Mouse (Mus musculus) right cerebral cortex, postnatal 10 days (tissue): ENCODE results near the gene Adgrb3.
"Not testable (repeated sequence)": the region's sequence is repeated elsewhere in the genome, so short reads cannot be mapped to it uniquely, and the experiment has no call there.

Experiments
- DNase-seq, 2 experiments: peaks; one replicate each; pipeline ENCODE4 v3.0.0; 2021; ENCODE audit warnings: low spot score in 2 of 2

Adgrb3 gene

GRCm38 (mm10) chr1:25526976-25527375 lies 302.5 kb downstream of the Adgrb3 start:
- no peak for DNase-seq

GRCm38 (mm10) chr1:25510321-25511055 lies 319.0 kb downstream of the Adgrb3 start:
- DNase-seq = no peak

DNA sequence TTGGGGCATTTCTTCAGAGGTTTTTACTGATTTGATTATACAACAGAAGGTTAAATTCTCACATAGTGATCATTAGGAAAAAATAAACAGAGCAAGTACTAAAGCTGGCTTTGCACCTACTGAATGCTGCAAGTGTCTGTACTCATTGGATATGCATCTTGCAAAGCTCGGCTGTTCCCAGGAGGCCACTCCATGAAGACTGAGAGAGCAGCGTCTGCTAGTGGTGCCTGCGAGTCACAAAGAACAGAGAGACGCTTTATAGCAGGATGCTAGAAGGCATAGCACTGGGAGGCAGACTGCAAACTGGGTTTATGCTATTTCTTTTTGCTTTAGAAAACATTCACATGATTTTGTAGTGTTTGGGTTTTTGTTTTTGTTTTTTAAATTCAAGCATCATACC lies 325.2 kb downstream of the Adgrb3 start:
- peak; percentile 84 to 89 for DNase-seq

DNA sequence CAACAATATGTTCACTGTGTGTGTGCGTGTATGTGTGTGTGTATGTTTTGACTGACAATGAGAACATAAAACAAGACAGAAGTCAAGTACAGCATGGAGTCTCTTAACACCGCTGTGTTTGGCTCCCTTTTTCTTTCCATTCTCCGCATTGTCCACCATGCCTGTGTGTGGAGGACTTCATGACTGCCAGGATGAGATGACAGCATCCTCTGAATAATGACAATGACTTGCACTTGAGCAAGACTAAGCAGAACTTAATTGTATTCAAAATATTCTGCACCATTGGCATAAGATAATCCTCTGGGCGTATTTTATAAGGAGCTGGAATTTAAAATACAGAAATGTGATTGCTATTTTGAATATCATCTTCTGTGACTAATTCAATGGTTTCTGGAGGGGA lies 326.0 kb downstream of the Adgrb3 start:
- no peak for DNase-seq

DNA sequence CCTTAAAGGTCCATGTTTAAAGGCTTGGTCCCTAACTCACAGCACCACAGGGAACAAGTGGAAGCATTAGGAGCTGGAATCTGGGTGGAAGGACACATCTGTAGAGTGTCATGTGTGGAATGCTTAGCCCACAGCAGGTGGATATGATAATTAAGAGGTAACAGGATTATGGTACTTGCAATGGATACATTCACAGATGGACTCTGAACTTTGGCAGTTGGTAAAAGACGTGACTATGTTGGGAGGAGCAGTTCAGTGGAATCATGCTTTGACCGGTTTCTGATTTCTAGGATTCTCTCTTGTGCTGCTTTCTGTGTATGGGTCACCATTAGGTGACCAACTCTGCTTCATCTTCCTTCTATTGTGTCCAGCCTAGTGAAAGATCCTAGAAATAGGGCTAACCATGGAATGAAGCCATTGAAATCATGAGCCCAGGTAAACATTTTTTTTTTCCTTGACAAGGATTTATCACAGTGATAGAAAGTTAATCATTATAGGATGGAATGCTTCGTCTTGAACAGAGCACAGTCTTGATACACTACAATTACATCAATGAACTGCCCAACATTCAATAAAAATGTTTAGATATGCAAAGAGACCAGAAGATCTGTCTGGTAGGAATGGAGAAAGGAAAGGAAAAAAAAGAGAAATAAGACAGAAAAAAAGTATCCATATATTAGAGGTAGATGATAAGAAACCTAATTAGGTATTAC lies 334.1 kb downstream of the Adgrb3 start:
- DNase-seq = no peak

GRCm38 (mm10) chr1:25491503-25491902 lies 338.0 kb downstream of the Adgrb3 start:
- DNase-seq = no peak

DNA sequence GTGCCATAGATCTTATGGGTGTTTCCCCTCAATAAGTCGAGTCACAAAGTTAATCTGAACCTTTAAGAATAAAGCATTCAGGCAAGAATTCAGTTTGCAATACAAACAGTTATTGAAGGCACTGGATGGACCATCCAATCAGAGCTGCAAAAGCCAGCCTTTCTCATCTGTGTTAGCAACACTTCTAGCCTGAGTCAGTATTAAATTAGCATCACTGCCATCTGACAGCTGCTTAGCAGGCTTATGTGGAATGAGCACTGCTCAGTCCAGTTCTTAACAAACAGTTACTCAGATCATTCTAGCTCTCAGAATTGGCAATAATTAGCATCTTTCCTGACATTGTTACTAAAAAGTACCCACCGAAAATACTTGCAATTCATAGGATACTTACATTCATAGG lies 339.3 kb downstream of the Adgrb3 start:
- DNase-seq = peak in 1 of 2 experiments; percentile 53

- DNase-seq = no peak
Measured at GRCm38 (mm10) chr1:25475699-25476098, 353.8 kb downstream of the Adgrb3 start.

GRCm38 (mm10) chr1:25474469-25474868 lies 355.0 kb downstream of the Adgrb3 start:
- DNase-seq = peak; percentile 58 to 60

DNA sequence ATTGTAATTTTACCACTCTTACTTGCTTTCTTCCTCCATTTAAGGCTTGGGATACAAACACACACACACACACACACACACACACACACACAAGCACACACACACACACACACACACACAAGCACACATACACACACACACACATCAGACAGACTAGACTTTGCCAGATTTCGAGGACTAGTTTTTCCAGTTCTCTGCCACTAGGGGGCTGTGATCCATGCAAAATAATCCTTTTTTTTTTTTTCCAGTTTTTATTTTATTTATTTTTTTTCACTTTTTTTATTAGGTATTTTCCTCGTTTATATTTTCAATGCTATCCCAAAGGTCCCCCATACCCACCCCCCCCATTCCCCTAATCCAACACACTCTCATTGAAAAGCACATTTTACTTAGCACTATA lies 357.9 kb downstream of the Adgrb3 start:
- not testable (repeated sequence) for DNase-seq

GRCm38 (mm10) chr1:25462612-25463011 lies 366.9 kb downstream of the Adgrb3 start:
- no peak for DNase-seq

DNA sequence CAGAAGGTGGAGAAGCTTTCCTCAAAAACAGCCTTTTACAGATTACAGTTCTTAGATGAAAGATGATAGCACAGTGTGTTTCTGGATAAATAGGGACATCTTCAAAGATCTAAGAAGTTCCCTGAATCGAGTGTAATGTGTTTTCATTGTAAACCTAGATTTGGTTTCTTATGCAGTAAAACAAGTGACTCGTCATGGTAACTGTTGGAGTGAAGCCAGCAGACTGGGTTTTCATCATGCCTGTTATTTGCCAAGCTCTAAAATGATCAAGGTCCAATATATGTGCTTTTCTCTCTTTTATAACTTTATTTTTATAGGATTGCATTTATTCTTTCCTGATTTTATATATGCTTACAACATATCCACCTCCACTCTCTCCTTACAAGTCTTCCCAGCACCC lies 394.0 kb downstream of the Adgrb3 start:
- DNase-seq = peak in 1 of 2 experiments; percentile 31

GRCm38 (mm10) chr1:25430219-25430862 lies 399.2 kb downstream of the Adgrb3 start:
- DNase-seq = no peak

GRCm38 (mm10) chr1:25420701-25421100 lies 408.8 kb downstream of the Adgrb3 start:
- no peak for DNase-seq

DNA sequence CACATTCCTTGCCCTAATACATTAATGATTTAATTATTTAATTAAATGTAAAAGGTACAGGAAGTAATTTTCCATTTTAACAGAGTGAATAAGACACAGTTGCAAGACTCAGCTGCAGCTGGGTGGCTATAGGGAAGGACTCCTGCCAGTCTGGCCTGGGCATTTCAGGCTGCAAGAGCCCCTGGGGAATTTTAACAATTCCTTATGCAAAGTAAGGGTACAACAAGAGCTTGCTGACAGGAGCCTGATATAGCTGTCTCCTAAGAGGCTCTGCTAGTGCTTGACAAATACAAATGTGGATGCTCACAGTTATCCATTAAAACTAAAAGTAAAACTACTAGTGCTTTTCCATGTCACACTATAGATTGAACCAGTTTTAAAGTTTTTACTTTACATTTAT lies 410.1 kb downstream of the Adgrb3 start:
- DNase-seq = no peak

- no peak for DNase-seq
Measured at GRCm38 (mm10) chr1:25415084-25415483, 414.4 kb downstream of the Adgrb3 start.

- no peak for DNase-seq
Measured at GRCm38 (mm10) chr1:25364186-25364585, 465.3 kb downstream of the Adgrb3 start.

- no peak for DNase-seq
Measured at GRCm38 (mm10) chr1:25358554-25358953, 471.0 kb downstream of the Adgrb3 start.

- DNase-seq = no peak
Measured at GRCm38 (mm10) chr1:25355486-25355885, 474.0 kb downstream of the Adgrb3 start.

DNA sequence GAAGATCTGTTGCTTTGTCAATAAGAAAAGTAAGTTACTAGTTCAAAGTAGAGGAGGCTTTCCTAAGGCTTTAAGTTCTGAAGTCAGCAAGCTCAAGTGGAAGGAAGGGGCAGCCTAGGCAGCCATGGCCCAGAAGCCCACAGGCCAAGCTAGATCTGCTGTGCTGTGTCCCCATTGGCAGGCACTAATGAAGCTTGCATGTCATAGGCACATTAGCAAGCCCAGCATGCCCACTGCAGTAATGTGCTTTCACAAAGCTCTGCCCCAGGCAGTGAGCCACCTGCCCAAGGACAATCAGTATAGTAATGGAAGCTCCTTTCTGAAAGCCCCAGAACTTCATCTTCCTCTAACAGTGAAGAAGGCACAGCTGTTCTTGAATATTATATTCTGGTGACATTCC lies 484.6 kb downstream of the Adgrb3 start:
- no peak for DNase-seq

GRCm38 (mm10) chr1:25325406-25325805 lies 504.1 kb downstream of the Adgrb3 start:
- no peak for DNase-seq

GRCm38 (mm10) chr1:25317142-25317541 lies 512.4 kb downstream of the Adgrb3 start:
- DNase-seq = no peak

- DNase-seq = no peak
Measured at GRCm38 (mm10) chr1:25312344-25312743, 517.2 kb downstream of the Adgrb3 start.
